Mouse (Mus musculus) liver, adult 2 months (tissue): Measurements from ENCODE around the gene Vipas39.

Source experiments
- CTCF ChIP-seq: fragments of 200-500 bp; IDR thresholded peaks from 2 replicates; pipeline ENCODE4 v1.5.1; 2011; ENCODE audit warnings: low read depth, low read length, control low read depth
- POLR2A ChIP-seq: fragments of 200-500 bp; IDR thresholded peaks from 2 replicates; pipeline ENCODE4 v1.6.1; 2011; ENCODE audit warnings: low read length, control low read depth; ENCODE audit not compliant: insufficient read depth; ENCODE audit errors: extremely low read depth

- TF ChIP-seq POLR2A (no peak), CTCF (no peak)
Observed at GRCm38 (mm10) chr12:87313098-87313497, 47.0 kb upstream of the Vipas39 start.
